Mouse (Mus musculus) right cerebral cortex, postnatal 36 days (tissue): ENCODE measurements around the gene Wasf2.
A peak's percentile ranks its signal among the peaks of the same experiment; 100 is the strongest.

Experiments
- DNase-seq, 2 experiments: peaks; one replicate each; pipeline ENCODE4 v3.0.0; 2022; ENCODE audit warnings: low spot score in 2 of 2, mixed read lengths in 1 of 2

Gene Wasf2

DNA sequence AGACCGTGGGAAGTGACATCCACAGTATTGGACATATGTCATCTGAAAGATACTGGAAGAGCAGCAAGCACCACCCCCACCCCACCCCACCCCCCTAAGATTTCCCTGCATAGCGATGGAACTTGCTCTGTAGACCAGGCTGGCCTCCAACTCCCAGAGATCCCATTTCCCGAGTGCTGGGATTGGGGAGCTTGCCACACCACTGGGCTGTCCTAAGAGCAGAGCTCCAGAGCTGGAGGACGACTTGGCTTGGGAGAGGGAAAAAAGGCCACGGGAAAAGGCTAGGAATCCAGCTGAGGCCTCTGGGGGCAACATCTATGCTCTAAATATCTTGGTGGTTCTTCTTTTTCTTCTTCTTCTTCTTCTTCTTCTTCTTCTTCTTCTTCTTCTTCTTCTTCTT, 104.5 kb downstream of the Wasf2 start:
- no peak for DNase-seq

DNA sequence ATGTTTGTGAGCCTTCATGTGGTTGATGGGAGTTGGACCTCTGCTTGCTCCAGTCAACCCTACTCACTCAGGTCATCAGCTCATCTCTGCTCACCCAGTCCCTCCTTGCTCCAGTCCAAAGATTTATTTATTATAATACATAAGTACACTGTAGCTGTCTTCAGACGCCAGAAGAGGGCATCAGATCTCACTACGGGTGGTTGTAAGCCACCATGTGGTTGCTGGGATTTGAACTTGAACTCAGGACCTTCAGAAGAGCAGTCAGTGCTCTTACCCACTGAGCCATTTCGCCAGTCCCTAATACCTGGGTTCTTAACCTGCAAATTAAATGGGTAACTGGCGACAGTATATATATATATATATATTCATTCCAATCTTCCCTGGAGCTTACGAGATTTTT, 105.1 kb downstream of the Wasf2 start:
- DNase-seq = no peak

DNA sequence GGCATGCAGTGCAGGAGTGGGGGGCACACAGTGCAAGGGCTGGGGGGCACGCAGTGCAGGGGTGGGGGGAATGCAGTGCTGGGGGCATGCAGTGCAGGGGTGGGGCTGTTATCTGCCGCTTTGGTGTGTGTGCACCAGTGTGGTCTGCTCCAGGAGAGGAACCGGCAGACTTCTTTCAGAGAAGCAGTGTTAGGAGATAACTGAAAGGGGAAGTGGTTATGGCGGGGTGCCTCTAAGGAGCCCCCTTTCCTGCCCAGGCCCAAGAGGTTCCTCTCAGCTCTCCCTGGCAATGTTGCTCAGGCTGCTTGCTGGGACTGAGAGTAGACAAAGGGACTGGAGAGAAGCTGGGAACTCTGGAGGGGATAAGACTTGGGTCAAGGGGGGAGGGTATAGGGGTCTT, 107.6 kb downstream of the Wasf2 start:
- DNase-seq = no peak

DNA sequence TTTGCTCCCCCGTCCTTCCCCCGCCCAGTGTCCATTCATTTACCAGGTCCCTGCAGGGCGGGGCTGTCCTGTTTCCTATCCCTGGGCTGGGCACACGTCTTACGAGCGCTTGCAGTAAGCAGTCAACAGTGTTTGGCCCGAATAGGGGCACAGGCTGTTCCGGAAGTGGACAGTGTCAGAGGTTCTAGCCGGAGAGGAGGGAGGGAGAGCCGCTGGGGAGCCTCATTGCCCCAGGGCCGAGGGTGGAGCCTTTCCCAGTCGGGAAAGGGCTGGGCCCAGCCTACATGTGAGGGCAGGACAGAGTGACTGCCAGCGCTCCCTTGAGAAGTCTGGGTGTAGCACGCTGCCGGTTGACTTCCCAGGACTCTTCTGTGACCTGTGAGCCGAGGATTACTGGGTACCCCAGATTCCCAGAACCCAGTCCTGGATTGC, 110.2 kb downstream of the Wasf2 start, which contains the start of gene Map3k6:
Gene Map3k6, plus strand, starts transcription at position 329 of the 432 bp plus-strand sequence.
- peak in 1 of 2 experiments; percentile 30 for DNase-seq

DNA sequence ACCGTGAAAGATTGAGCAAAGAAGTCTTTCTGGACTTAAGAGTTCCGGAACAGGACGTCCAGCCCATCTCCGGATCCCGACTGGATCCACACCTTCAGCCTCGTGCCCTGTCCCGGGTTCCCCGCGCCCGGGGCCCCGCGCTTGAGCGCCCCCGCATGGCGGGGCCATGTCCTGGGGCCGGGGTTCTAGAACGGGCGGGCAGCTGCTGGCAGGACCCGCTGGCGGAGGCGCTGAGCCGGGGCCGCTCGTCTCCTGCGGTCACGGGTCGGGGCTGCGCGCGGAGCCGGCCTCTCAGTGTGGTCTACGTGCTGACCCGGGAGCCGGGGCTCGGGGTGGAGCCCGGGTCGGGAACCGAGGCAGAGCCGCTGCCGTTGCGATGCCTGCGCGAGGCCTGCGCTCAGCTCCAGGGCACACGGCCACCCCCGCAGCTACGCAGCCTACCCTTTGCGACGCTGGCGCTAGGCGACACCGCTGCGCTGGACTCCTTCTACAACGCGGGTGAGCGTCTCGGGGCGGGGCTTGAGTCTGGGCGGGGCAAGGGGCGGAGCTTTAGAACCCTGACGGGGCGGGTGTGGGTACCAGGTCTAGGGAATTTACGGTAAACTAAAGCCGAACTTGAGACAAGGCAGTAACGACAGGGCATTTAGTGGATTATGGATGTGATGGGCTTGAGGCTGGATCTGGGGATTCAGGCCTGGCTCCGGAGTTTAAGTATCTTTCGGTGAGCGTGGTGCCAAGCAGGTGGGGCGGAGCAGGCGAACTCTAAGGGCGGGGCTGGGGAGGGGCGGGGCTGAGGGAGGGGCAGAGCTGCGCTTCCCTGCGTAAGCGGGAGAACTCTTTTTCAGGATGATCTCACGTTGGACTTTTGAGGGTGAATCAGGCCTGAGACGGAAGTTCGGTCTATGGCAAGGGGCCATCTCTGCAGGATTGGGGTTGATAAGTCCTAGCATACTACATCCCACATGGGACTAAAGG, 110.9 kb downstream of the Wasf2 start:
- DNase-seq = peak; percentile 81 to 82

DNA sequence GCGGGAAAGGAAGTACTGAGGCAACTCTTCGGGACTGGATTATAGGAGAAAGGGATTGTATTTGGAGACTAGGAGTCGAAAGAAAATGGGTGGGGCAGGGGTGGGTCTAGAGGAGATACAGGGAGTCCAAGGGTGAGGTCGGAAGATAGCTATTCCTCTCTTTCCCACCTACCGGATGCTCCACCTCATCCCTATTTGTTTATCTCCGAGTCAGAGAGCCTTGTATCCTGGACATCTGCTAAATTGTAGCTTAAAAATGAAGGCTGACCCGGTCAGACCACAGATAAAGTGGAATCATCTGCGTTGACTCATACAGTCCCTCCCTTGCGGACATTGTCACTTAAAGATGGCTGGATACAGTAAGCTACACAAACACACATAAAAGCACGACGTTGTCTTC, 111.6 kb downstream of the Wasf2 start:
- no peak for DNase-seq

DNA sequence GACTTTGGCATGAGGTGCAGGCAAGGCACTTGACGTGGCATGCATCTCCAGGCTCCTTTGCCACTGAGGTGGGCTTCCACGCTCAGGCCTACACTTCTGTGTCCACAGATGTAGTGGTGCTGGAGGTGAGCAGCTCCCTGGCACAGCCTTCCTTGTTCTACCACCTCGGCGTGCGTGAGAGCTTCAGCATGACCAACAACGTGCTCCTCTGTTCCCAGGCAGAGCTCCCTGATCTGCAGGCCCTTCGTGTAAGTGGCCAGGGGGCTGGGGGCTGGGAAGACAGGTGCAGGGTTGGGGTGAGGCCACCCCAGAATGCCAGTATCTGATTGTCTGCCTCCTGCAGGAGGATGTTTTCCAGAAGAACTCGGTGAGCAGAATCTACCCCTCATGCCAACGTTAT, 112.4 kb downstream of the Wasf2 start:
- DNase-seq = no peak

DNA sequence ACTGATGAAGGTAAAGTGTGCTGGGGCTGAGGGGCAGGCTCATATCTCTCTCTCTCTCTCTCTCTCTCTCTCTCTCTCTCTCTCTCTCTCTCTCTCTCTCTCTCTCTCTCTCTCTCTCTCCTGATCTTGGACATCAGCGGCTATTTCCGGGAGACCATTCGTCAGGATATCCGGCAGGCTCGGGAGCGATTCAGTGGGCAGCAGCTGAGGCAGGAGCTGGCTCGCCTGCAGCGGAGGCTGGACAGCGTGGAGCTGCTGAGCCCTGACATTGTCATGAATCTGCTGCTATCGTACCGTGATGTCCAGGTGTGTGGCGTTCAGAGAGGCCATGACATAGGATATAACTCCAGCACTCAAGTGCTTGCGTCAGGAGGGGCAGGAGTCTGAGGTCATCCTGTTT, 113.2 kb downstream of the Wasf2 start:
- DNase-seq = no peak

DNA sequence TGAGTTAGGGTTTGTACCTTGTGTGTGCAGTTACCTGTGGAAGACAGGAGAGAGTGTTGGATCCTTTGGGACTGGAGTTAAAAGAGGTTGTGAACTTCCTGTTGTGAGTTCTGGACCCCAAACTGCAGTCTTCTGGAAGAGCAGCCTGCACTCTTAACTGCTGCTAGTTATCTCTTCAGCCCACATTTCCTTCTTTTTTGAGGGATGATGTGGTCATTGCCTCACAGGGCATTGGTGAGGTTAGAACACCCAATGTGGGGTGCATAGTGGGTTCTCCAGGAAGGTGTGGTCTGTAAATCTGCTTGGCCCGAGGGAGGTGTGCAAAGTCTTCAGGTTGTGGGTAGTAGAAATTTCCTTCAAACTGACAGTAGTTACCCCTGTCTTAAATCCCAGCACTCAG, 114.0 kb downstream of the Wasf2 start:
- DNase-seq = no peak

DNA sequence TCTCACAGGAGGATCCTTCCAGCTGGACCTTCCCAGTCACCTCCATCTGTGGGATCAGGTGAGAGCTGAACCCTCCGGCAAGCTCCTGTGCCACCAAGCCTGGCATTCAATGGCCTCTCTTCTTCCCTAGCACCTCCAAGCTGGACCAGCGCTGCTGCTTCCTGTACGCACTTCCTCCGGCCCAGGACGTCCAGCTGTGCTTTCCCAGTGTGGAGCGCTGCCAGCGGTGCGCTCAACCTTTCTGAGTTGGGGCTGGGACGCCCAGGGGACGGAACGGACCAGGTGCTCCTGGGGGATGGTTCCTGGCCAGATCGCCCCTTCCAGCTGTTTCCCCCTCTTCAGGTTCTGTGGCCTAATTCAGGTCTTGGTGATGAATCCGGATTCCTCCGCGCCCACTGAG, 116.8 kb downstream of the Wasf2 start:
- no peak for DNase-seq

DNA sequence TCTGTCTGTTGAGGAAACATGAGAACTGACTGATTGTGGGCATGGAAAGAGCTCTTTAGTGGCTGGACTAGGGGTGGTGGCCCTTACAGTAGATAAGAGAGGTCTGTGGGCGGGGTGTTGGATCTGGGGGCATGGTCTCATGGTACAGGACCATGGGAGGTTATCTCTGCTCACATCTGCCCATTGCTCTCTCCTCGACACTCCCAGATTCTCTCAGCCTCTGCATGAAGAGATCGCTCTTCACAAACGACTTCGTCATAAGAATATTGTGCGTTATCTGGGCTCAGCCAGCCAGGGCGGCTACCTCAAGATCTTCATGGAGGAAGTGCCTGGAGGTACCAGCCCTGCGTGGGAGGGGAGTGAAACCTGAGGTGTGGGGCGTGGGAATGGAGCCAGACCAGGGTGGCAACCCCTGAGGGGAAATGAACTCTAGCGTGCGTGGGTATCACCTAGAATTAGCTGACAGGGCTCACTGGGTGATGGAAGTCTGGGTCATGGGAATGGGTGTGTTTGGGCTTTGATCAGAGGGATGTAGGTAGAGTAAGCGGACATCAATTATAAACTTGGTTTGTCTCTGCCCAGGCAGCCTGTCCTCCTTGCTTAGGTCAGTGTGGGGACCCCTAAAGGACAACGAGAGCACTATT, 117.6 kb downstream of the Wasf2 start:
- no peak for DNase-seq
